Mouse (Mus musculus): ENCODE data around the gene Fat3.

GRCm38 (mm10) chr9:15866280-15867072 lies 634.6 kb downstream of the Fat3 start:
- no peak for TF ChIP-seq CTCF (IDR thresholded peaks at IDR 0.05; ENCODE audit: low read depth)
- no peak for TF ChIP-seq EP300 (optimal IDR thresholded peaks at IDR 0.05)
